In the genomic region with DNA sequence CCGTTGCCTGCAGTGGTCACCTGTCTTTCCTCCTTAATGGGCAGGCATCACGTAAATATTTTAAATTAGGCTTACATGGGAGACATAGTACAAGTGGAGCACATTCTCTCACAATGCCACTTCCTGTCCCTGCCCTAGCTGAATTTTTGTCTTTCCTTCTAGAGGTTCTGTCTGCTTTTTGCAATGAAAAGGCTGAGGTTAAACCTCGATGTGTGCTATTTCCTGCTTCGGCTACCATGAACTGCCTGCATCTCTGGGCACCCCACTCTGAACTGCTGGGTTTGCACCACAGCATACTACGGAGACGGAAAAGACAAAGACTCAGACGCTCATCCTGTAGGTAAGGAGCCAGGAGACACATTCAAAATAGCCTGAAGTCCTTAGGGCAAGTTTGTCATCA, we compare ENCODE assay signal across 14 mouse cellular contexts.
DNase-seq lines count a peak whose midpoint lies in the region; ATAC-seq lines count a peak whose summit lies in the region.
"Had no signal": no experiment of that assay in that cellular context is flagged by ENCODE, and none has a peak within 500 bp of the region (broad histone marks: within the 10 kb centered on the region; RNA-seq: fewer than 3 reads in every experiment).

No protein-coding gene starts in this region.

- peaks cover 29 to 46% of the 10 kb centered on the region in 2 experiments for H3K4me1 ChIP-seq in heart, embryonic 14.5 days (ENCODE audit: control insufficient read depth in 2 of 2, insufficient read depth in 2 of 2, low read length in 2 of 2)

- no peak overlapping the region for H3K4me2 ChIP-seq in heart, embryonic 14.5 days (ENCODE audit: low read length)
- H3K4me2 ChIP-seq: embryonic facial prominence, embryonic 12.5 days; midbrain, embryonic 12.5 days had no signal

- H3K9ac ChIP-seq in heart, embryonic 14.5 days (ENCODE audit: low read length) = peak overlapping the region; percentile 51
- H3K9ac ChIP-seq: midbrain, embryonic 12.5 days had no signal

- H3K9me3 ChIP-seq in heart, embryonic 14.5 days (ENCODE audit: control insufficient read depth, low read length) = no peaks in the 10 kb centered on the region
- H3K9me3 ChIP-seq: embryonic facial prominence, embryonic 12.5 days; midbrain, embryonic 12.5 days; neural tube, embryonic 12.5 days had no signal

- H3K36me3 ChIP-seq in heart, embryonic 14.5 days (ENCODE audit: control insufficient read depth, insufficient read depth, low read length) = no peaks in the 10 kb centered on the region
- H3K36me3 ChIP-seq: embryonic facial prominence, embryonic 12.5 days; midbrain, embryonic 12.5 days; neural tube, embryonic 12.5 days had no signal

- 75% methylated on average over 7 of the region's 7 CpGs for WGBS in heart, embryonic 14.5 days

- DNase-seq in heart, adult 11 months = no peak
- DNase-seq in spleen, postnatal 36 days (ENCODE audit: low spot score in 2 of 2) = peak; percentile 45 to 57
- no peak for DNase-seq in spleen, adult 12 weeks (ENCODE audit: low spot score)
- DNase-seq in naive thymus-derived CD4-positive, alpha-beta T cell, adult 2 months (ENCODE audit: low read depth) = peak; percentile 90
- peak; percentile 51 for DNase-seq in thymus, postnatal 4 days
- no peak for DNase-seq in lung, adult 18-20 months
- DNase-seq: cerebellum, adult 9-11 months; gastrocnemius, postnatal 14 days had no signal

- peak overlapping the region; percentile 96 to 98 for H3K27ac ChIP-seq in heart, embryonic 14.5 days (replicated peaks in 1 of 2; ENCODE audit: control insufficient read depth in 1 of 2, insufficient read depth in 1 of 2, low read depth in 2 of 2, low read length in 2 of 2)
- H3K27ac ChIP-seq: midbrain, embryonic 12.5 days; neural tube, embryonic 12.5 days had no signal

- no peak for ATAC-seq in heart, embryonic 14.5 days (ENCODE audit: insufficient number of reproducible peaks, insufficient read depth, low FRiP score, low read depth)
- ATAC-seq in frontal cortex, adult (ENCODE audit: low TSS enrichment) = no peak

- H3K27me3 ChIP-seq in heart, embryonic 14.5 days (ENCODE audit: control insufficient read depth, insufficient read depth, low read length) = no peaks in the 10 kb centered on the region
- H3K27me3 ChIP-seq: CH12.LX; embryonic facial prominence, embryonic 12.5 days; midbrain, embryonic 12.5 days; neural tube, embryonic 12.5 days had no signal

- H3K4me3 ChIP-seq in heart, embryonic 14.5 days (ENCODE audit: control insufficient read depth in 1 of 2, insufficient read depth in 1 of 2, low read depth in 1 of 2, low read length in 2 of 2) = no peak overlapping the region
- H3K4me3 ChIP-seq: embryonic facial prominence, embryonic 12.5 days; midbrain, embryonic 12.5 days; neural tube, embryonic 12.5 days had no signal

Comparison
In these comparisons a context has a peak if more than half of its experiments do, and no peak if none do; other contexts are left out.
1. DNase-seq: peak in spleen, postnatal 36 days (2 of 2), naive thymus-derived CD4-positive, alpha-beta T cell, adult 2 months (single experiment) and thymus, postnatal 4 days (single experiment); none in heart, adult 11 months (single experiment), spleen, adult 12 weeks (single experiment) and lung, adult 18-20 months (0 of 2).